Mouse (Mus musculus) forebrain, embryonic 14.5 days (tissue): ENCODE results near the gene Dpp3. TPM values are rescaled to one million over a fixed set of nuclear protein-coding genes. Genes with fewer than 3 reads are reported as not detected.

ENCODE experiments used
- polyA plus RNA-seq: library from polyadenylated mRNA; unstranded; fragments of >200 nt; fragmentation: Nextera tagmentation; extraction: Ambion mirVana; gene quantifications from 2 replicates; pipeline ENCODE4 v1.2.1, GENCODE M21; 2014

Gene Dpp3
- polyA plus RNA-seq, 1 experiment from 2014 or later, result 100.0 TPM

Other genes starting within 250 kb of the Dpp3 start
- 4.1 and 5.0 TPM in 2 replicates for gene Gm960, start 229.6 kb downstream of the Dpp3 start, polyA plus RNA-seq
- gene Sptbn2, start 217.1 kb downstream of the Dpp3 start, polyA plus RNA-seq, result 25.0 and 31.9 TPM in 2 replicates
- gene Rbm4b, start 171.8 kb downstream of the Dpp3 start, polyA plus RNA-seq, result 185 and 194 TPM in 2 replicates
- gene Rbm4, start 134.4 kb downstream of the Dpp3 start, polyA plus RNA-seq, result 132 and 140 TPM in 2 replicates
- gene Gm21992, start 116.7 kb downstream of the Dpp3 start, polyA plus RNA-seq, result 9.4 TPM in 2 replicates
- gene Rbm14, start 116.7 kb downstream of the Dpp3 start, polyA plus RNA-seq, result 69.1 and 79.5 TPM in 2 replicates
- gene Ccs, start 89.0 kb downstream of the Dpp3 start, polyA plus RNA-seq, result 34.3 and 40.1 TPM in 2 replicates
- 0.50 and 0.69 TPM in 2 replicates for gene Ccdc87, start 88.9 kb downstream of the Dpp3 start, polyA plus RNA-seq
- gene Ctsf, start 73.2 kb downstream of the Dpp3 start, polyA plus RNA-seq, result 43.9 and 51.5 TPM in 2 replicates
- gene Actn3, start 50.4 kb downstream of the Dpp3 start, polyA plus RNA-seq, result 0.78 and 0.88 TPM in 2 replicates
- 11.4 and 12.9 TPM in 2 replicates for gene Zdhhc24, start 49.6 kb downstream of the Dpp3 start, polyA plus RNA-seq
- 9.0 and 14.5 TPM in 2 replicates for gene Bbs1, start 21.7 kb downstream of the Dpp3 start, polyA plus RNA-seq
- gene Peli3, start 14.8 kb upstream of the Dpp3 start, polyA plus RNA-seq, result 4.9 and 7.8 TPM in 2 replicates
- 145 and 148 TPM in 2 replicates for gene Mrpl11, start 33.9 kb upstream of the Dpp3 start, polyA plus RNA-seq
- 0.08 and 0.14 TPM in 2 replicates for gene Npas4, start 62.0 kb upstream of the Dpp3 start, polyA plus RNA-seq
- gene Slc29a2, start 95.6 kb upstream of the Dpp3 start, polyA plus RNA-seq, result 7.4 and 8.0 TPM in 2 replicates
- gene B4gat1, start 110.5 kb upstream of the Dpp3 start, polyA plus RNA-seq, result 45.4 and 55.1 TPM in 2 replicates
- 1.2 and 1.7 TPM in 2 replicates for gene AC124502.3, start 110.6 kb upstream of the Dpp3 start, polyA plus RNA-seq
- 56.2 and 56.8 TPM in 2 replicates for gene Brms1, start 113.1 kb upstream of the Dpp3 start, polyA plus RNA-seq
- 1.3 and 1.4 TPM in 2 replicates for gene Rin1, start 122.2 kb upstream of the Dpp3 start, polyA plus RNA-seq
- gene Cd248, start 139.8 kb upstream of the Dpp3 start, polyA plus RNA-seq, result 12.5 and 16.2 TPM in 2 replicates
- 5.4 and 7.5 TPM in 2 replicates for gene Tmem151a, start 157.2 kb upstream of the Dpp3 start, polyA plus RNA-seq
- gene Yif1a, start 160.3 kb upstream of the Dpp3 start, polyA plus RNA-seq, result 71.6 and 95.5 TPM in 2 replicates
- gene Cnih2, start 170.2 kb upstream of the Dpp3 start, polyA plus RNA-seq, result 350 and 370 TPM in 2 replicates
- 247 and 250 TPM in 2 replicates for gene Rab1b, start 178.8 kb upstream of the Dpp3 start, polyA plus RNA-seq
- 26.2 and 41.1 TPM in 2 replicates for gene Klc2, start 190.3 kb upstream of the Dpp3 start, polyA plus RNA-seq